Mouse (Mus musculus): ENCODE measurements around the gene Adamts3.

GRCm38 (mm10) chr5:89654327-89654726 lies 228.8 kb downstream of the Adamts3 start:
- TF ChIP-seq CTCF (conservative IDR thresholded peaks at IDR 0.05; ENCODE audit: low read length) = no peak
- no peak for TF ChIP-seq NANOG (IDR thresholded peaks at IDR 0.05; ENCODE audit: borderline replicate concordance, low read length)
- no peak for TF ChIP-seq POU5F1 (IDR thresholded peaks at IDR 0.05; ENCODE audit: borderline replicate concordance, low read length)
